Mouse (Mus musculus): ENCODE results near the gene Gm15517. TPM values are rescaled to one million over a fixed set of nuclear protein-coding genes. Genes with fewer than 3 reads are reported as not detected.

Gm15517 gene
- not detected for polyA plus RNA-seq (2014; fragmentation: Illumina TruSeq; extraction: RNeasy Lipid Tissue Mini Kit (QIAGEN cat#74804); ENCODE audit: insufficient read depth, low read depth, low replicate concordance)

GRCm38 (mm10) chr7:44261147-44261546 lies at the start of gene Gm15517:
TSS of gene Gm15517 (plus strand) at chr7:44261447.

GRCm38 (mm10) chr7:44215645-44216044 lies 45.6 kb upstream of the Gm15517 start, which contains the start of gene Klk1b5:
TSS of gene Klk1b5 (plus strand) at chr7:44215945.

GRCm38 (mm10) chr7:44225076-44225475 lies 36.2 kb upstream of the Gm15517 start, which contains the start of gene Klk1:
TSS of gene Klk1 (plus strand) at chr7:44225360.

GRCm38 (mm10) chr7:44235909-44236308 lies 25.3 kb upstream of the Gm15517 start, which contains the start of gene Gm36864:
TSS of gene Gm36864 (plus strand) at chr7:44236177.

GRCm38 (mm10) chr7:44246055-44246983 lies 14.9 kb upstream of the Gm15517 start, which contains the start of the genes 1700028J19Rik and 2410002F23Rik:
TSS of gene 1700028J19Rik (minus strand) at chr7:44246695.
TSS of gene 2410002F23Rik (plus strand) at chr7:44246722.

GRCm38 (mm10) chr7:44257278-44257677 lies 4.0 kb upstream of the Gm15517 start, which contains the start of gene Acp4:
TSS of gene Acp4 (minus strand) at chr7:44257378.

GRCm38 (mm10) chr7:44306516-44307240 lies 45.4 kb downstream of the Gm15517 start, which contains the start of gene Clec11a:
TSS of gene Clec11a (minus strand) at chr7:44306902.

GRCm38 (mm10) chr7:44309475-44310284 lies 48.4 kb downstream of the Gm15517 start, which contains the start of gene Shank1:
TSS of gene Shank1 (plus strand) at chr7:44310253.

Other genes starting within 250 kb of the Gm15517 start
- not detected for gene Klk1b26, start 249.3 kb upstream of the Gm15517 start, polyA plus RNA-seq (2014; fragmentation: Illumina TruSeq; extraction: RNeasy Lipid Tissue Mini Kit (QIAGEN cat#74804); ENCODE audit: insufficient read depth, low read depth, low replicate concordance)
- gene Klk1b27, start 209.2 kb upstream of the Gm15517 start, polyA plus RNA-seq (2014; fragmentation: Illumina TruSeq; extraction: RNeasy Lipid Tissue Mini Kit (QIAGEN cat#74804); ENCODE audit: insufficient read depth, low read depth, low replicate concordance) = not detected
- gene Klk1b21, start 159.1 kb upstream of the Gm15517 start, polyA plus RNA-seq (2014; fragmentation: Illumina TruSeq; extraction: RNeasy Lipid Tissue Mini Kit (QIAGEN cat#74804); ENCODE audit: insufficient read depth, low read depth, low replicate concordance) = not detected
- not detected for gene Klk1b22, start 148.8 kb upstream of the Gm15517 start, polyA plus RNA-seq (2014; fragmentation: Illumina TruSeq; extraction: RNeasy Lipid Tissue Mini Kit (QIAGEN cat#74804); ENCODE audit: insufficient read depth, low read depth, low replicate concordance)
- not detected for gene Klk1b16, start 124.7 kb upstream of the Gm15517 start, polyA plus RNA-seq (2014; fragmentation: Illumina TruSeq; extraction: RNeasy Lipid Tissue Mini Kit (QIAGEN cat#74804); ENCODE audit: insufficient read depth, low read depth, low replicate concordance)
- not detected for gene Klk1b24, start 73.2 kb upstream of the Gm15517 start, polyA plus RNA-seq (2014; fragmentation: Illumina TruSeq; extraction: RNeasy Lipid Tissue Mini Kit (QIAGEN cat#74804); ENCODE audit: insufficient read depth, low read depth, low replicate concordance)
- gene Klk1b3, start 63.3 kb upstream of the Gm15517 start, polyA plus RNA-seq (2014; fragmentation: Illumina TruSeq; extraction: RNeasy Lipid Tissue Mini Kit (QIAGEN cat#74804); ENCODE audit: insufficient read depth, low read depth, low replicate concordance) = not detected
- gene Klk1b4, start 54.0 kb upstream of the Gm15517 start, polyA plus RNA-seq (2014; fragmentation: Illumina TruSeq; extraction: RNeasy Lipid Tissue Mini Kit (QIAGEN cat#74804); ENCODE audit: insufficient read depth, low read depth, low replicate concordance) = not detected
- not detected for gene Klk1b5, start 45.5 kb upstream of the Gm15517 start, polyA plus RNA-seq (2014; fragmentation: Illumina TruSeq; extraction: RNeasy Lipid Tissue Mini Kit (QIAGEN cat#74804); ENCODE audit: insufficient read depth, low read depth, low replicate concordance)
- gene Klk1, start 36.1 kb upstream of the Gm15517 start, polyA plus RNA-seq (2014; fragmentation: Illumina TruSeq; extraction: RNeasy Lipid Tissue Mini Kit (QIAGEN cat#74804); ENCODE audit: insufficient read depth, low read depth, low replicate concordance) = 1.4 TPM
- gene Gm36864, start 25.3 kb upstream of the Gm15517 start, polyA plus RNA-seq (2014; fragmentation: Illumina TruSeq; extraction: RNeasy Lipid Tissue Mini Kit (QIAGEN cat#74804); ENCODE audit: insufficient read depth, low read depth, low replicate concordance) = not detected
- 0.31 TPM for gene 1700028J19Rik, start 14.8 kb upstream of the Gm15517 start, polyA plus RNA-seq (2014; fragmentation: Illumina TruSeq; extraction: RNeasy Lipid Tissue Mini Kit (QIAGEN cat#74804); ENCODE audit: insufficient read depth, low read depth, low replicate concordance)
- gene 2410002F23Rik, start 14.7 kb upstream of the Gm15517 start, polyA plus RNA-seq (2014; fragmentation: Illumina TruSeq; extraction: RNeasy Lipid Tissue Mini Kit (QIAGEN cat#74804); ENCODE audit: insufficient read depth, low read depth, low replicate concordance) = 13.5 TPM
- gene Acp4, start 4.1 kb upstream of the Gm15517 start, polyA plus RNA-seq (2014; fragmentation: Illumina TruSeq; extraction: RNeasy Lipid Tissue Mini Kit (QIAGEN cat#74804); ENCODE audit: insufficient read depth, low read depth, low replicate concordance) = not detected
- gene Clec11a, start 45.5 kb downstream of the Gm15517 start, polyA plus RNA-seq (2014; fragmentation: Illumina TruSeq; extraction: RNeasy Lipid Tissue Mini Kit (QIAGEN cat#74804); ENCODE audit: insufficient read depth, low read depth, low replicate concordance) = 3.6 TPM
- gene Shank1, start 48.8 kb downstream of the Gm15517 start, polyA plus RNA-seq (2014; fragmentation: Illumina TruSeq; extraction: RNeasy Lipid Tissue Mini Kit (QIAGEN cat#74804); ENCODE audit: insufficient read depth, low read depth, low replicate concordance) = 0.14 TPM
- 1.0 TPM for gene Syt3, start 122.7 kb downstream of the Gm15517 start, polyA plus RNA-seq (2014; fragmentation: Illumina TruSeq; extraction: RNeasy Lipid Tissue Mini Kit (QIAGEN cat#74804); ENCODE audit: insufficient read depth, low read depth, low replicate concordance)
- gene 1700008O03Rik, start 124.4 kb downstream of the Gm15517 start, polyA plus RNA-seq (2014; fragmentation: Illumina TruSeq; extraction: RNeasy Lipid Tissue Mini Kit (QIAGEN cat#74804); ENCODE audit: insufficient read depth, low read depth, low replicate concordance) = 0.41 TPM
- 0.48 TPM for gene Lrrc4b, start 167.6 kb downstream of the Gm15517 start, polyA plus RNA-seq (2014; fragmentation: Illumina TruSeq; extraction: RNeasy Lipid Tissue Mini Kit (QIAGEN cat#74804); ENCODE audit: insufficient read depth, low read depth, low replicate concordance)
- gene Aspdh, start 203.9 kb downstream of the Gm15517 start, polyA plus RNA-seq (2014; fragmentation: Illumina TruSeq; extraction: RNeasy Lipid Tissue Mini Kit (QIAGEN cat#74804); ENCODE audit: insufficient read depth, low read depth, low replicate concordance) = not detected
- gene Josd2, start 206.5 kb downstream of the Gm15517 start, polyA plus RNA-seq (2014; fragmentation: Illumina TruSeq; extraction: RNeasy Lipid Tissue Mini Kit (QIAGEN cat#74804); ENCODE audit: insufficient read depth, low read depth, low replicate concordance) = 66.0 TPM
- 83.9 TPM for gene Emc10, start 235.1 kb downstream of the Gm15517 start, polyA plus RNA-seq (2014; fragmentation: Illumina TruSeq; extraction: RNeasy Lipid Tissue Mini Kit (QIAGEN cat#74804); ENCODE audit: insufficient read depth, low read depth, low replicate concordance)
- 2.5 TPM for gene Fam71e1, start 235.1 kb downstream of the Gm15517 start, polyA plus RNA-seq (2014; fragmentation: Illumina TruSeq; extraction: RNeasy Lipid Tissue Mini Kit (QIAGEN cat#74804); ENCODE audit: insufficient read depth, low read depth, low replicate concordance)